Mouse (Mus musculus) kidney, embryonic 16.5 days (tissue): ENCODE measurements around the gene Nos1ap. TPM values are rescaled to one million over a fixed set of nuclear protein-coding genes. Genes with fewer than 3 reads are reported as not detected.

Source experiments
- ATAC-seq: fragments of 200-750 bp; cut with Nextera tagmentation; 2 replicates; pipeline ENCODE4 v1.8.0; 2017; ENCODE audit warnings: moderate TSS enrichment; ENCODE audit not compliant: low FRiP score, low TSS enrichment
- H3K27ac ChIP-seq: fragments of 300-500 bp; sonication (generic); 2 replicates; pipeline ENCODE4 v1.5.1; 2014; ENCODE audit warnings: low read length
- H3K27me3 ChIP-seq: fragments of 300-500 bp; sonication (generic); 2 replicates; pipeline ENCODE4 v1.6.1; 2014; ENCODE audit warnings: low read length, control low read depth, mixed read lengths; ENCODE audit not compliant: insufficient read depth
- H3K36me3 ChIP-seq: fragments of 300-500 bp; sonication (generic); 2 replicates; pipeline ENCODE4 v1.6.1; 2014; ENCODE audit warnings: low read length, control low read depth, mixed read lengths; ENCODE audit not compliant: insufficient read depth
- H3K4me1 ChIP-seq: fragments of 300-500 bp; sonication (generic); 2 replicates; pipeline ENCODE4 v1.6.1; 2014; ENCODE audit warnings: low read length, control low read depth, mixed read lengths; ENCODE audit not compliant: insufficient read depth
- H3K4me2 ChIP-seq: fragments of 300-500 bp; sonication (generic); replicated peaks from 2 replicates; pipeline ENCODE4 v1.6.1; 2014; ENCODE audit warnings: low read depth, low read length
- H3K4me3 ChIP-seq: fragments of 300-500 bp; sonication (generic); 2 replicates; pipeline ENCODE4 v1.5.1; 2014; ENCODE audit warnings: mild to moderate bottlenecking, low read length
- H3K9ac ChIP-seq: fragments of 300-500 bp; sonication (generic); replicated peaks from 2 replicates; pipeline ENCODE4 v1.6.1; 2014; ENCODE audit warnings: low read length
- H3K9me3 ChIP-seq: fragments of 300-500 bp; sonication (generic); 2 replicates; pipeline ENCODE4 v1.6.1; 2016; ENCODE audit warnings: low read length, control low read depth
- WGBS: fragments of 180-500 bp; shearing (Covaris S2); extraction: QIAGEN DNeasy Blood & Tissue Kit; methylation state at CpG from one replicate; pipeline ENCODE4 v1.1.7; 2014; 5-methylcytosine and 5-hydroxymethylcytosine counted together
- polyA plus RNA-seq: library from polyadenylated mRNA; unstranded; fragments of >200 nt; fragmentation: Nextera tagmentation; extraction: Ambion mirVana; gene quantifications from 2 replicates; pipeline ENCODE4 v1.2.1, GENCODE M21; 2015

Gene Nos1ap
- polyA plus RNA-seq, 1 experiment from 2014 or later = 18.0 TPM

DNA sequence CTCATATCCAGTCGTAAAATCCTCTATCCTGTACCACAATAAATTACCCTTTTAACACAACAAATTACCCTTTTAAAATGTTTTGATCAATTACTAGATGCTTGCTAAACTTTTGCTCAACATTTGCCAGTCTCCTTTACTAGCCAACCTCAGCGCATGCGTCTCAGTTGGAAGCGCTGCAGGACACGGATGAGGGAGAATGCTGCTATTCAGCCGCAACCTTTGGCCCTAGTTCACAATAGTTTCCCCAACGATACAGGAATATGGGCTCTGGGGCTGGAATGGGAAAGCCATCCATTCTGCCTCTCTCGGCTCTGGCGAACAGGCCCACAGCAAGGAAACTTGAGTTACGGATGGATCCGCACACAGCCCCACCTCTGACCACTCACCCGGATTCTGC, 75.4 kb downstream of the Nos1ap start:
- ATAC-seq = no peak; the same call in 1 of the 2 replicates
- WGBS = 58% methylated on average over 12 of the region's 12 CpGs
- Histone ChIP-seq H3K4me3 (no peak overlapping the region), H3K9ac (no peak overlapping the region), H3K27ac (no peak overlapping the region), H3K27me3 (no peaks in the 10 kb centered on the region), H3K4me1 (peaks cover 29% of the 10 kb centered on the region), H3K36me3 (no peaks in the 10 kb centered on the region), H3K4me2 (no peak overlapping the region), H3K9me3 (0 out of 2 replicates have a peak, but pooled peaks cover 4% of the 10 kb centered on the region)

DNA sequence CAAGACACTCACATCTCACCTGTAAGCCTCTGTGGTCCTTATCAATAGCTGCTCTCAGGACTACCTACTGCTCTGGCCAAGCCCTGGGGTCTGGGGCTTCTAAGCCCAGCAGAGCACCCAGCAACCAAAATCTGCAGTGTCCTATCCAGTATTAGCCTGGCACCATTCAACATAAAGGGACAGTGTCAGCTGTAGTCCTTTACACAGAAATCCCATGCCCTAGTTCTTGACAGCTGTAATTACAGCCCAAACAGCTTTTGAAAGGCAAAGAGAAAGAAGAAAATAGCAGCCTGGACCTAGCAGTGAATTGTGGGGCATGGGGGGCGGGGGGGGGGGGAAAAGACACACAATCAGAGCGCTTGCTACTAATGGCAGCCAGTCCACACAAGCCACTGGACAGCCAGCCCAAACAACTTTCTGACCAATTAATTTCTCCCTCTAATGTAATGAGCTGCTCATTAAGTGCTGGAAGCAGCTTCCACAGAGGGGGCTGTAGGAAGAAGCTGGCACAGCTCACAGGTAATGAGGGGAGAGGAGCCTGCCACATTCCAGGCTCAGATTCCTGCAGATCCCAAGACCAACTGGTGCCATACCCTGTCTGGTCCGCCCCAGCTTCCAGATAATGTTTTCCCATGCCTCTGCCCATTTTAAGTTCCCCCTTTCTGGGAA, 77.1 kb downstream of the Nos1ap start:
- Histone ChIP-seq H3K27me3 (no peaks in the 10 kb centered on the region), H3K36me3 (no peaks in the 10 kb centered on the region), H3K27ac (no peak overlapping the region), H3K9ac (no peak overlapping the region), H3K9me3 (no peaks in the 10 kb centered on the region), H3K4me2 (no peak overlapping the region), H3K4me1 (peaks cover 29% of the 10 kb centered on the region), H3K4me3 (no peak overlapping the region)
- 0 out of 2 replicates have a peak, but pooled peaks have one; percentile 39 for ATAC-seq
- 74% methylated on average over 2 of the region's 3 CpGs for WGBS

DNA sequence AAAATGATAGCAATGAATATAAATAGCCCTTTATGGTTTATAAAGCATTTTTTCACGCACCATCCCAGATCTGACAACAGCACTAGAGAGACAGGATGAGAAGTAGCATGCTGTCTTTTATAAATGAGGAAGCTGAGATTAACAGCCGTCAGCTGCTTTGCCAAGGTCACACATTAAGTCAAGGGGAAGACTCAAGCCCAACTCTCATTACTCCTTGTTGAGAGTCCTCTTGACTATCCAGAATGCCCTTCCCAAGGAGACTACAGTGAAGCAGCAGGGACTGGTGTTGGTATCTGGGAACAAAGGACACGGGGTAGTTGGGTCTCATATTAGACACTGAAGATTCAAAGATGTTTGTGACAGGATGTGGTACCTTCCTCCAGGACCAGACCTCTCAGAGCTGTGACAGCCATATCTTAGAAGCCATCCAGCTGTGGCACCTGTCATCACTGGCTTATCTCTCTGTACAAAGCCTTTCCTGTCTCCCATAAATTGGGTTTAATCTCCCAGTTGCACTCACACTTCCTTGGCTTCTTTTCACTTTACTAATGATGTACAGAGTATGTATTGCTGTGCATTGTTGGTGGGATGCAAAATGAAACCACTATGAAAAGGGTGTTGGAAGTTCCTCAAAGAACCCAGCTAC, 78.9 kb downstream of the Nos1ap start:
- Histone ChIP-seq H3K9ac (no peak overlapping the region), H3K36me3 (no peaks in the 10 kb centered on the region), H3K9me3 (no peaks in the 10 kb centered on the region), H3K27me3 (no peaks in the 10 kb centered on the region), H3K4me3 (no peak overlapping the region), H3K27ac (no peak overlapping the region), H3K4me2 (no peak overlapping the region), H3K4me1 (peaks cover 34% of the 10 kb centered on the region)
- ATAC-seq = no peak
- WGBS = 64% methylated on average over 3 of the region's 3 CpGs

DNA sequence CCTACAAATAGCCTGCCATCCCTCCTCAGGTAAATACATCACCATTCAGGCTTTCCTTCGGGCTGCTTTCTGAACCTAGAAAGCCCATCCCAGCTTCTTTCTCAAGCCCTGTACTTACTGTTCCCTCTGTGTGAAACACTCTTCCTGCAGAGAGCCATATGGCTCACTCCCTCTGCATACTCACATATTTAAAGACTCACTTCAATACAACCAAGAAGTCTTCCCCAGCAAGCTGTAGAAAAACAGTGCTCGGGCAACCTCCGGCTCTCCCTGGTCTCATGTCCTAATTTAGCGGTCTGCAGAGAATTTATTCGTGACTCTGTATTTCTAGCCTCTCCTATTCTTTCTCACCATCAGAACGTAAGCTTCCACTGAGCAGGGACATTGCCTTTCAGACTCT, 83.4 kb downstream of the Nos1ap start:
- no peaks in the 10 kb centered on the region for H3K9me3 ChIP-seq
- 52% methylated on average over 6 of the region's 6 CpGs for WGBS
- H3K27ac ChIP-seq = no peak overlapping the region
- no peaks in the 10 kb centered on the region for H3K36me3 ChIP-seq
- H3K27me3 ChIP-seq = no peaks in the 10 kb centered on the region
- H3K4me1 ChIP-seq = peaks cover 22% of the 10 kb centered on the region
- no peak overlapping the region for H3K4me3 ChIP-seq
- H3K4me2 ChIP-seq = no peak overlapping the region
- no peak for ATAC-seq
- no peak overlapping the region for H3K9ac ChIP-seq

DNA sequence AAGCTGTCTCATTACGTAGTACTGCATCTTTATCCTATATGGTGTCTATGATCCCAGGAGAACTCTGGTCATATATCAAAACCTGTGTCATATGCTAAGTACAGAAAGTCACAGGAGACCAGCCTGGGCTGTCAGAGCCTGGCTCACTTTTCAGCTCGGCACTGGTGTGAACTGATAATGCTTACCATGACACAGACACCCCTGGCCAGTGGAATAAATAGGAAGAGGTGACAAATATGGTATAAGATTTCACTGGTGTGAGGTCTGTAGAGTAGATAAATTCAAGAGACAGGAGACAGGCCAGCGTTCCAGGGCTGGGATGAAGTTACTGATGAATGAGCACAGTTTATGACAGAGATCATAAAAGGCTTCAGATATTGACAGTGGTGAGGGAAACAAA, 84.6 kb downstream of the Nos1ap start:
- no peaks in the 10 kb centered on the region for H3K36me3 ChIP-seq
- H3K9me3 ChIP-seq = no peaks in the 10 kb centered on the region
- H3K27ac ChIP-seq = no peak overlapping the region
- H3K4me2 ChIP-seq = no peak overlapping the region
- 43% methylated on average over 3 of the region's 3 CpGs for WGBS
- no peaks in the 10 kb centered on the region for H3K27me3 ChIP-seq
- no peak overlapping the region for H3K9ac ChIP-seq
- ATAC-seq = no peak
- peaks cover 22% of the 10 kb centered on the region for H3K4me1 ChIP-seq
- H3K4me3 ChIP-seq = no peak overlapping the region

DNA sequence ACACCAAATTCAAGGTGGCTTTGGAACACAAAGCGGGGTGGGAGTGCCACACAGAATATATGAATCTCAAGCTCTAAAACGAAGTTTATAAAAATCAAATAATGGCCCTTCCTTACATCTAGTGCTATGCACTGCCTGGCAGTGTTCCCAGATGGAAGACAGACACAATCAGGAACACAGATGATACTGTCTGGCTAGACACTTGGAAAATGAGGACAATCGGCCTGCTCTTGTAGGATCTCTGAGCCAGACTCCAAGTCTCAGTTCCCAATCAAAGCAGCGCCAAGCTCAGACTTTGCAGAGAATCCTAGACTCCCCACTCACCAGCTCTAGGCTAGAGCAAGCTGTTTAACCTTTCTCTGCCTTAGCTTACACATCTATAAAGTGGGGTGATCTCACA, 85.3 kb downstream of the Nos1ap start:
- Histone ChIP-seq H3K9ac (no peak overlapping the region), H3K4me2 (no peak overlapping the region), H3K27ac (no peak overlapping the region), H3K27me3 (no peaks in the 10 kb centered on the region), H3K4me3 (no peak overlapping the region), H3K9me3 (no peaks in the 10 kb centered on the region), H3K36me3 (no peaks in the 10 kb centered on the region), H3K4me1 (peaks cover 22% of the 10 kb centered on the region)
- WGBS = 82% methylated on average over 4 of the region's 4 CpGs
- ATAC-seq = no peak

DNA sequence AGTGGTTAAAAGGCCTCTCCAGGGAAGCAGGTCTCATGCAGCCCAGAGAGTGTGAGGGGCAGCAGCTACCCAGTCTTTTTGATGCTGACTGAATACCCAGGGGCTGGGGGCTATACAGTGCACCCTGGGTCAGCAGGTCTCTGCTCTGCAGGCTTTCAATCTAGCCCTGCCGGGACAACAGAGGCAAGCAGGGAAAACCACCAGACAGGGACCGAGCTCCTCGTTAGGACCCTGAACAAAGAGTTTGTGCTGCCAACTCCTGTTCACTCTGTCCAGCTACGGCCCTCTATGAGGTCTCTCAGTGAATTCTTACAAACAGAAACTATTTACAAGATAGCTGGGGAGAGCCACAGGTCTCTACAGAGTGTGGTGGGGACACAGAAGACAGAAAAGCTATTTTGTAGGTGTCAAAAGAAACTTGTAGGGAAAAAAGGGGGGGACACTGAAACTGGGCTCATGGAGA, 86.4 kb downstream of the Nos1ap start:
- no peak overlapping the region for H3K4me3 ChIP-seq
- WGBS = 53% methylated on average over 4 of the region's 4 CpGs

DNA sequence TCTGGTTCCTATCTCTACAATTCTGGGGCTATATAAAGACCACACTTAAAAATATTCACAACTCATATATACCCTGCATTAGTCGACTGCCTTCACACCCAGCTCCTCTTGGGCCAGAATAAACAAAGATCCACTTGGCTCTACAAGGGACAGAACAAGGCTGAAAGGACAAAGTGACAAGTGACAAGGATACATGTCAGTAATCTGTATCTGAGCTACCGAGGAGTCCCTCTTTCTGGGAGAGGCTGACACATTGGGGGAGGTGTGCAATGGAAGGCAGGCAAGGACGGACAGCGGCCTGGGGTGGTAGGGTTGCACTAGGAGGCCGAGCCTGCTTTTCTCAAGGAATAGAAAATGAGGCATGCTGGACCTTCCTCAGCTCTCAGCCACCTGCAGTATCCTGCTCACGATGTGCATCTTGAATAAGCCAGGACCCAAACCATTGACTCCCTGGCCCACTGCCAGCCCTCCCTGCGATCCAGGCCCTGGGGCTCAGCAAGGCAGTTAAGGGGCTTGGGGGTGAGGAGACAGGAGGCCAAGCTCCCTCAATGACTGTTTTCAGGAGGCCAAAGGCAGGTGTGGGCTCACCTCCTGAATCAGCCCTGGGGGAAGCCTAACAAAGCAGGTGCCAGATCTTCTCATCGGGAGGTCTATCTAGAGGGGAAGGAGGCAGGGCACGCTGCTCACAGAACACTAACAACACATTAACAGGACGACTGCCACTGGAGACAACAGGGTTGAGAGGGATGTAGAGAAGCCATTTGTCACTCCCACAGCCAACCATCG, 87.0 kb downstream of the Nos1ap start:
- WGBS = 25% methylated on average over 11 of the region's 11 CpGs
- Histone ChIP-seq H3K36me3 (no peaks in the 10 kb centered on the region), H3K4me2 (no peak overlapping the region), H3K9ac (no peak overlapping the region), H3K4me3 (no peak overlapping the region), H3K4me1 (peaks cover 27% of the 10 kb centered on the region), H3K27me3 (no peaks in the 10 kb centered on the region), H3K27ac (no peak overlapping the region), H3K9me3 (no peaks in the 10 kb centered on the region)
- ATAC-seq = no peak

More for the DNA sequence above, 86.4 kb downstream of the Nos1ap start:
- Histone ChIP-seq H3K36me3 (no peaks in the 10 kb centered on the region), H3K9me3 (no peaks in the 10 kb centered on the region), H3K4me2 (no peak overlapping the region), H3K27ac (no peak overlapping the region), H3K27me3 (no peaks in the 10 kb centered on the region), H3K4me1 (peaks cover 27% of the 10 kb centered on the region), H3K9ac (no peak overlapping the region)
- ATAC-seq = no peak

DNA sequence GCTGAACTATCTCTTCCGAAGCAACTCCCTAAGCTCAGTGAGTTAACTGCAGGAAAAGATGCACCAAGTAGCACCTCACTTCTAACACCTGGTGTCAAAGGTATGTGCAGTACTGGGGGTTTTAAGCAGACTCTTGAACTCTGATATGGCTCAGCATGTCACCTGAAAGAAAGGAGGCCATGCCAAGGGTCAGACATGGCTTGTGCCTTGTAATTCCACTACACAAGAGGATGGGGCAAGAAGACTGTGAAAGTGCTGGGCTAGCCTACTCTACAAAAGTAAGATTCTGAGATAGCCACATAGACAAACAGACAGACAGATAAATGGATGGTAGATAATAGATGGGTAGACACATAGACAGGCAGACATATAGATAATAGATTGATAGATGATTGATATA, 87.7 kb downstream of the Nos1ap start:
- Histone ChIP-seq H3K4me1 (peaks cover 27% of the 10 kb centered on the region), H3K27ac (no peak overlapping the region), H3K36me3 (no peaks in the 10 kb centered on the region), H3K9me3 (no peaks in the 10 kb centered on the region), H3K27me3 (no peaks in the 10 kb centered on the region), H3K4me2 (no peak overlapping the region), H3K4me3 (no peak overlapping the region), H3K9ac (no peak overlapping the region)
- WGBS = 84% methylated on average over 1 of the region's 1 CpGs
- ATAC-seq = no peak

DNA sequence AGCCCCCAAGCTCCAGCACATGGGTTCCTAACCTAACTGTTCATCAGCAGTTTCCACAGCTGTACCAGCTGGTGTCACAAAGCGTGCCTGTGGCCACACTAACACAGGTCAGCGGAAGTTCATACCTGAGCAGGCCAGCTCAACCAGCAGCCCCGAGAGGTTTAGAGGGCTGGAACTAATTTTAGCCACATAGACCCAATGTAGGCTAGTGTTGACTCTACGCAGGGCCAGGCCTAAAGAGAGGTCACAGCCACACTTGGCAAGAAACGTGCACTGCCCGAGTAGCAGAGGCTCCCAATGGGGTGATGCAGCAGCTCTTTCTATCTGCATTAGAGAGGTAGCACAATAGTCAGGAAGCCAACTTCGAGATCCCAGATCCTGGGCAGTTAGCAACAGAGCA, 88.1 kb downstream of the Nos1ap start:
- WGBS = 75% methylated on average over 7 of the region's 7 CpGs
- Histone ChIP-seq H3K4me2 (no peak overlapping the region), H3K4me3 (no peak overlapping the region), H3K27me3 (no peaks in the 10 kb centered on the region), H3K27ac (no peak overlapping the region), H3K4me1 (peaks cover 26% of the 10 kb centered on the region), H3K9me3 (no peaks in the 10 kb centered on the region), H3K9ac (no peak overlapping the region), H3K36me3 (no peaks in the 10 kb centered on the region)
- ATAC-seq = no peak
